Mouse (Mus musculus): ENCODE data around the gene Trim37. TPM values are rescaled to one million over a fixed set of nuclear protein-coding genes. Genes with fewer than 3 reads are reported as not detected.

Gene Trim37
- polyA plus RNA-seq (2015; fragmentation: Nextera tagmentation; extraction: Ambion mirVana), result 7.7 and 8.2 TPM in 2 replicates

GRCm38 (mm10) chr11:87126824-87127816 is at the start of gene Trim37:
Gene Trim37 (plus strand): TSS chr11:87127077.
- 0 out of 2 replicates have a peak, but pooled peaks have one; percentile 4 for TF ChIP-seq CTCF (IDR thresholded peaks at IDR 0.05; ENCODE audit: low read depth)
- Histone ChIP-seq H3K4me3 (ENCODE audit: low read depth, low read length) (peak within 1 kb of the TSS; percentile 96), H3K36me3 (ENCODE audit: control insufficient read depth, insufficient read depth) (peaks cover 19% of the 10 kb centered on the region), H3K4me1 (replicated peaks; ENCODE audit: control insufficient read depth, insufficient read depth, low read length) (no peaks in the 10 kb centered on the region), H3K4me2 (replicated peaks; ENCODE audit: low read depth) (peak within 1 kb of the TSS; percentile 86), H3K27ac (ENCODE audit: low read depth, low read length) (peak within 1 kb of the TSS; percentile 62), H3K27me3 (replicated peaks; ENCODE audit: control insufficient read depth, insufficient read depth, low read length) (no peaks in the 10 kb centered on the region), H3K9me3 (ENCODE audit: control insufficient read depth) (no peaks in the 10 kb centered on the region), H3K9ac (ENCODE audit: low read depth, low read length) (peak within 1 kb of the TSS; percentile 72)
- ATAC-seq, result peak; percentile 97
- under 1% methylated on average over 102 of the region's 105 CpGs for WGBS

- Histone ChIP-seq H3K27me3 (replicated peaks; ENCODE audit: control insufficient read depth, insufficient read depth, low read length) (no peaks in the 10 kb centered on the region), H3K4me2 (replicated peaks; ENCODE audit: low read depth) (no peak overlapping the region), H3K36me3 (ENCODE audit: control insufficient read depth, insufficient read depth) (peaks cover 39% of the 10 kb centered on the region), H3K4me3 (ENCODE audit: low read depth, low read length) (no peak overlapping the region), H3K27ac (ENCODE audit: low read depth, low read length) (no peak overlapping the region), H3K9me3 (ENCODE audit: control insufficient read depth) (no peaks in the 10 kb centered on the region), H3K4me1 (replicated peaks; ENCODE audit: control insufficient read depth, insufficient read depth, low read length) (peaks cover 20% of the 10 kb centered on the region), H3K9ac (ENCODE audit: low read depth, low read length) (no peak overlapping the region)
- WGBS, result 31% methylated on average over 1 of the region's 1 CpGs
- ATAC-seq, result no peak
- TF ChIP-seq CTCF (IDR thresholded peaks at IDR 0.05; ENCODE audit: low read depth), result no peak
Measured at GRCm38 (mm10) chr11:87083712-87084111, 43.2 kb upstream of the Trim37 start.

- ATAC-seq, result no peak
- 73% methylated on average over 13 of the region's 13 CpGs for WGBS
- H3K27ac ChIP-seq (ENCODE audit: low read depth, low read length), result no peak overlapping the region
- peaks cover 20% of the 10 kb centered on the region for H3K4me1 ChIP-seq (replicated peaks; ENCODE audit: control insufficient read depth, insufficient read depth, low read length)
- H3K27me3 ChIP-seq (replicated peaks; ENCODE audit: control insufficient read depth, insufficient read depth, low read length), result no peaks in the 10 kb centered on the region
- H3K9me3 ChIP-seq (ENCODE audit: control insufficient read depth), result no peaks in the 10 kb centered on the region
- H3K4me2 ChIP-seq (replicated peaks; ENCODE audit: low read depth), result peak overlapping the region; percentile 84
- peak overlapping the region; percentile 84 for H3K4me3 ChIP-seq (ENCODE audit: low read depth, low read length)
- peaks cover 25% of the 10 kb centered on the region for H3K36me3 ChIP-seq (ENCODE audit: control insufficient read depth, insufficient read depth)
- no peak for TF ChIP-seq CTCF (IDR thresholded peaks at IDR 0.05; ENCODE audit: low read depth)
- H3K9ac ChIP-seq (ENCODE audit: low read depth, low read length), result peak overlapping the region; percentile 88; the same call in 1 of the 2 replicates
Measured at GRCm38 (mm10) chr11:87085461-87085860, 41.4 kb upstream of the Trim37 start.

- Histone ChIP-seq H3K9me3 (ENCODE audit: control insufficient read depth) (no peaks in the 10 kb centered on the region), H3K4me3 (ENCODE audit: low read depth, low read length) (peak within 1 kb of the TSS; percentile 84), H3K4me2 (replicated peaks; ENCODE audit: low read depth) (peak within 1 kb of the TSS; percentile 84), H3K27ac (ENCODE audit: low read depth, low read length) (peak within 1 kb of the TSS; percentile 28; the same call in 1 of the 2 replicates), H3K27me3 (replicated peaks; ENCODE audit: control insufficient read depth, insufficient read depth, low read length) (no peaks in the 10 kb centered on the region), H3K9ac (ENCODE audit: low read depth, low read length) (peak within 1 kb of the TSS; percentile 88), H3K4me1 (replicated peaks; ENCODE audit: control insufficient read depth, insufficient read depth, low read length) (peaks cover 20% of the 10 kb centered on the region), H3K36me3 (ENCODE audit: control insufficient read depth, insufficient read depth) (peaks cover 21% of the 10 kb centered on the region)
- peak; percentile 4; the same call in 1 of the 2 replicates for TF ChIP-seq CTCF (IDR thresholded peaks at IDR 0.05; ENCODE audit: low read depth)
- WGBS, result under 1% methylated on average over 43 of the region's 43 CpGs
- ATAC-seq, result peak; percentile 88
Measured at GRCm38 (mm10) chr11:87086290-87086984, 40.4 kb upstream of the Trim37 start, which contains the start of gene Smg8. Gene Smg8 (minus strand): TSS chr11:87086774.

GRCm38 (mm10) chr11:87087142-87087541 is 39.7 kb upstream of the Trim37 start:
- H3K36me3 ChIP-seq (ENCODE audit: control insufficient read depth, insufficient read depth), result peaks cover 23% of the 10 kb centered on the region

GRCm38 (mm10) chr11:87108409-87108754 is 18.5 kb upstream of the Trim37 start, which contains the start of gene Prr11:
Gene Prr11 (minus strand): TSS chr11:87108708.
- Histone ChIP-seq H3K36me3 (ENCODE audit: control insufficient read depth, insufficient read depth) (peaks cover 14% of the 10 kb centered on the region), H3K4me2 (replicated peaks; ENCODE audit: low read depth) (peak within 1 kb of the TSS; percentile 81), H3K27ac (ENCODE audit: low read depth, low read length) (peak within 1 kb of the TSS; percentile 76), H3K9ac (ENCODE audit: low read depth, low read length) (peak within 1 kb of the TSS; percentile 74), H3K9me3 (ENCODE audit: control insufficient read depth) (no peaks in the 10 kb centered on the region), H3K27me3 (replicated peaks; ENCODE audit: control insufficient read depth, insufficient read depth, low read length) (no peaks in the 10 kb centered on the region), H3K4me1 (replicated peaks; ENCODE audit: control insufficient read depth, insufficient read depth, low read length) (no peaks in the 10 kb centered on the region), H3K4me3 (ENCODE audit: low read depth, low read length) (peak within 1 kb of the TSS; percentile 93)
- no peak for TF ChIP-seq CTCF (IDR thresholded peaks at IDR 0.05; ENCODE audit: low read depth)
- WGBS, result under 1% methylated on average over 14 of the region's 14 CpGs
- ATAC-seq, result no peak

More at GRCm38 (mm10) chr11:87087142-87087541, 39.7 kb upstream of the Trim37 start:
- Histone ChIP-seq H3K4me1 (replicated peaks; ENCODE audit: control insufficient read depth, insufficient read depth, low read length) (peaks cover 20% of the 10 kb centered on the region), H3K9me3 (ENCODE audit: control insufficient read depth) (no peaks in the 10 kb centered on the region), H3K4me3 (ENCODE audit: low read depth, low read length) (peak overlapping the region; percentile 84), H3K27ac (ENCODE audit: low read depth, low read length) (0 out of 2 replicates have a peak overlapping the region, but pooled peaks have one; percentile 28), H3K4me2 (replicated peaks; ENCODE audit: low read depth) (peak overlapping the region; percentile 84), H3K27me3 (replicated peaks; ENCODE audit: control insufficient read depth, insufficient read depth, low read length) (no peaks in the 10 kb centered on the region), H3K9ac (ENCODE audit: low read depth, low read length) (no peak overlapping the region)
- TF ChIP-seq CTCF (IDR thresholded peaks at IDR 0.05; ENCODE audit: low read depth), result no peak
- ATAC-seq, result no peak
- WGBS, result 57% methylated on average over 2 of the region's 2 CpGs
